Mouse (Mus musculus) C2C12 (cell line): Measurements from ENCODE around the gene Rab21.

Source experiments
- CEBPB ChIP-seq: IDR thresholded peaks from one replicate; pipeline ENCODE4 v1.6.1; 2011; ENCODE audit warnings: low read depth, mild to moderate bottlenecking, control low read depth, moderate library complexity
- CTCF ChIP-seq: IDR thresholded peaks from one replicate; pipeline ENCODE4 v1.5.1; 2011; ENCODE audit not compliant: control insufficient read depth, insufficient read depth, insufficient read length
- FOSL1 ChIP-seq: IDR thresholded peaks from one replicate; pipeline ENCODE4 v1.8.0; 2011; ENCODE audit warnings: mild to moderate bottlenecking, low read length; ENCODE audit not compliant: poor library complexity, insufficient read depth, severe bottlenecking
- USF1 ChIP-seq: IDR thresholded peaks from one replicate; pipeline ENCODE4 v1.6.1; 2011; ENCODE audit warnings: low read depth, mild to moderate bottlenecking, control low read depth, moderate library complexity

- TF ChIP-seq CTCF = no peak
- TF ChIP-seq USF1 = no peak
- TF ChIP-seq CEBPB = no peak
- TF ChIP-seq FOSL1 = no peak
These were observed 77.5 kb downstream of the Rab21 start for GRCm38 (mm10) chr10:115237931-115238330.
